Mouse (Mus musculus): ENCODE measurements around the gene Gm17349. TPM values are rescaled to one million over a fixed set of nuclear protein-coding genes. Genes with fewer than 3 reads are reported as not detected.
A peak's percentile ranks its signal among the peaks of the same experiment; 100 is the strongest.

The Gm17349 gene
- polyA plus RNA-seq, 1 experiment from 2014 or later, result not detected

- no peak overlapping the region for H3K9ac ChIP-seq (ENCODE audit: low read depth, low read length)
- no peak overlapping the region for H3K4me2 ChIP-seq
- DNase-seq (ENCODE audit: low spot score), result no peak
- peaks cover 27% of the 10 kb centered on the region for H3K4me1 ChIP-seq (replicated peaks; ENCODE audit: control insufficient read depth, insufficient read depth, low read length)
- no peaks in the 10 kb centered on the region for H3K9me3 ChIP-seq (ENCODE audit: control insufficient read depth, low read length)
- WGBS, result 79% methylated on average over 10 of the region's 10 CpGs
- H3K27ac ChIP-seq (ENCODE audit: low read depth, low read length), result no peak overlapping the region
- ATAC-seq (replicated peaks; ENCODE audit: low FRiP score), result no peak
- H3K27me3 ChIP-seq (replicated peaks; ENCODE audit: control insufficient read depth, insufficient read depth, low read length), result peaks cover 13% of the 10 kb centered on the region
- no peak overlapping the region for H3K4me3 ChIP-seq (ENCODE audit: low read depth, low read length)
- peaks cover 7% of the 10 kb centered on the region; the same call in 1 of the 2 replicates for H3K36me3 ChIP-seq (ENCODE audit: control insufficient read depth, insufficient read depth, low read length)
Observed at GRCm38 (mm10) chr15:99699715-99700114, 5.6 kb downstream of the Gm17349 start.

GRCm38 (mm10) chr15:99698533-99699085 is 6.7 kb downstream of the Gm17349 start:
- Histone ChIP-seq H3K9me3 (ENCODE audit: control insufficient read depth, low read length) (no peaks in the 10 kb centered on the region), H3K4me3 (ENCODE audit: low read depth, low read length) (no peak overlapping the region), H3K4me2 (no peak overlapping the region), H3K9ac (ENCODE audit: low read depth, low read length) (no peak overlapping the region), H3K27ac (ENCODE audit: low read depth, low read length) (no peak overlapping the region), H3K4me1 (replicated peaks; ENCODE audit: control insufficient read depth, insufficient read depth, low read length) (peaks cover 22% of the 10 kb centered on the region), H3K36me3 (ENCODE audit: control insufficient read depth, insufficient read depth, low read length) (no peaks in the 10 kb centered on the region), H3K27me3 (replicated peaks; ENCODE audit: control insufficient read depth, insufficient read depth, low read length) (peaks cover 13% of the 10 kb centered on the region)
- 29% methylated on average over 20 of the region's 20 CpGs for WGBS
- DNase-seq (ENCODE audit: low spot score), result no peak
- no peak for ATAC-seq (replicated peaks; ENCODE audit: low FRiP score)

GRCm38 (mm10) chr15:99697309-99697708 is 8.0 kb downstream of the Gm17349 start:
- ATAC-seq (replicated peaks; ENCODE audit: low FRiP score) (no peak), DNase-seq (ENCODE audit: low spot score) (no peak)
- WGBS, result 35% methylated on average over 2 of the region's 2 CpGs
- peaks cover 14% of the 10 kb centered on the region for H3K27me3 ChIP-seq (replicated peaks; ENCODE audit: control insufficient read depth, insufficient read depth, low read length)
- H3K4me3 ChIP-seq (ENCODE audit: low read depth, low read length), result no peak overlapping the region
- H3K4me2 ChIP-seq, result no peak overlapping the region
- H3K4me1 ChIP-seq (replicated peaks; ENCODE audit: control insufficient read depth, insufficient read depth, low read length), result peaks cover 14% of the 10 kb centered on the region
- H3K27ac ChIP-seq (ENCODE audit: low read depth, low read length), result no peak overlapping the region
- no peaks in the 10 kb centered on the region for H3K9me3 ChIP-seq (ENCODE audit: control insufficient read depth, low read length)
- H3K36me3 ChIP-seq (ENCODE audit: control insufficient read depth, insufficient read depth, low read length), result no peaks in the 10 kb centered on the region
- H3K9ac ChIP-seq (ENCODE audit: low read depth, low read length), result no peak overlapping the region

DNA sequence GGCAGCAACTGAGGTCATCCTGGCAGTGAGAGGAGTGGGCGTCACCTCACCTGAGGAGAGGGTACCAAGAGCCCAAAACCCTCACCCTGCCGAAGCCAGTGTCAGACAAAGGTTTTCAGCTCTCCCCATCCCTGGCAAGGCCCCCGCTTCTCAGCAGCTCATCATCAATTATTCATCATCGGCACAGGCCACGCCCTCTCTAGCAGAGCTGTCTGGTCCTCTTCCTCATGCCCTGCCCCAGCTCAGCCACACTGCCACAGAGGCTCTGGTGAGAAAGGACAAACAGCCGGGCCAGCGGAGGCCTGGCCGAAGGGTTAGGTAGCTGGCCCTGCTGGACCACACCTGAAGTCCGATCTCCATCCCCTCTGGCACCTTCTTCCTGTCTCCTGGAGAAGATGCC is 13.3 kb downstream of the Gm17349 start:
- no peak for ATAC-seq (replicated peaks; ENCODE audit: low FRiP score)
- Histone ChIP-seq H3K9ac (ENCODE audit: low read depth, low read length) (no peak overlapping the region), H3K4me3 (ENCODE audit: low read depth, low read length) (no peak overlapping the region), H3K36me3 (ENCODE audit: control insufficient read depth, insufficient read depth, low read length) (no peaks in the 10 kb centered on the region), H3K4me2 (no peak overlapping the region), H3K27me3 (replicated peaks; ENCODE audit: control insufficient read depth, insufficient read depth, low read length) (peaks cover 15% of the 10 kb centered on the region), H3K9me3 (ENCODE audit: control insufficient read depth, low read length) (no peaks in the 10 kb centered on the region), H3K27ac (ENCODE audit: low read depth, low read length) (no peak overlapping the region), H3K4me1 (replicated peaks; ENCODE audit: control insufficient read depth, insufficient read depth, low read length) (peaks cover 3% of the 10 kb centered on the region; the same call in 1 of the 2 replicates)
- no peak for DNase-seq (ENCODE audit: low spot score)
- 45% methylated on average over 9 of the region's 9 CpGs for WGBS

GRCm38 (mm10) chr15:99690924-99691323 is 14.4 kb downstream of the Gm17349 start:
- DNase-seq (ENCODE audit: low spot score) (peak; percentile 30), ATAC-seq (replicated peaks; ENCODE audit: low FRiP score) (no peak)
- Histone ChIP-seq H3K27me3 (replicated peaks; ENCODE audit: control insufficient read depth, insufficient read depth, low read length) (peaks cover 13% of the 10 kb centered on the region), H3K36me3 (ENCODE audit: control insufficient read depth, insufficient read depth, low read length) (no peaks in the 10 kb centered on the region), H3K4me1 (replicated peaks; ENCODE audit: control insufficient read depth, insufficient read depth, low read length) (peaks cover 3% of the 10 kb centered on the region; the same call in 1 of the 2 replicates), H3K4me3 (ENCODE audit: low read depth, low read length) (no peak overlapping the region), H3K27ac (ENCODE audit: low read depth, low read length) (no peak overlapping the region), H3K9me3 (ENCODE audit: control insufficient read depth, low read length) (no peaks in the 10 kb centered on the region), H3K9ac (ENCODE audit: low read depth, low read length) (no peak overlapping the region), H3K4me2 (no peak overlapping the region)
- WGBS, result 20% methylated on average over 4 of the region's 4 CpGs

DNA sequence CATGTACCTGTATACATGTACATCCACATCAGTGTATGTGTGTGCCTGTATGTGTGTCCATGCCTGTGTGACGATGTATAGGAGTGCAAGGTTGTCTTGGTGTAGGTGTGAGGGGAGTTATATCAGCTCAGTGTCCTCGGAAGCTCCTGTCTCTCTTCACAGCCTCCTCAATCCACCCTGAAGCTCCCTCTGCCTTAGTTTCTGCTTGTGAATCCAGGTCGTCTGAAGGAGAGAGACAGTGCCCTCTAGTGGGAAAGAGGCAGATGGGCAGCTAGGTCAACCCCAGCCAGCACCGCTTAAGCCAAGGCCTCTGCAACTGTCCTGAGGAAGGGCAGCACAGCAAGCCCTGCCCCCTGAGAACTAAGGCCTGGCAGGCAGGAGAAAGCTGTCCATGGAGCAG is 16.6 kb downstream of the Gm17349 start:
- Histone ChIP-seq H3K27ac (ENCODE audit: low read depth, low read length) (no peak overlapping the region), H3K36me3 (ENCODE audit: control insufficient read depth, insufficient read depth, low read length) (no peaks in the 10 kb centered on the region), H3K4me2 (no peak overlapping the region), H3K4me3 (ENCODE audit: low read depth, low read length) (no peak overlapping the region), H3K27me3 (replicated peaks; ENCODE audit: control insufficient read depth, insufficient read depth, low read length) (peaks cover 13% of the 10 kb centered on the region), H3K4me1 (replicated peaks; ENCODE audit: control insufficient read depth, insufficient read depth, low read length) (peaks cover 3% of the 10 kb centered on the region; the same call in 1 of the 2 replicates), H3K9ac (ENCODE audit: low read depth, low read length) (no peak overlapping the region), H3K9me3 (ENCODE audit: control insufficient read depth, low read length) (no peaks in the 10 kb centered on the region)
- no peak for ATAC-seq (replicated peaks; ENCODE audit: low FRiP score)
- 3% methylated on average over 4 of the region's 4 CpGs for WGBS
- DNase-seq (ENCODE audit: low spot score), result peak; percentile 39

- no peak overlapping the region for H3K4me2 ChIP-seq
- WGBS, result 87% methylated on average over 5 of the region's 5 CpGs
- DNase-seq (ENCODE audit: low spot score), result no peak
- peaks cover 6% of the 10 kb centered on the region for H3K27me3 ChIP-seq (replicated peaks; ENCODE audit: control insufficient read depth, insufficient read depth, low read length)
- no peaks in the 10 kb centered on the region for H3K9me3 ChIP-seq (ENCODE audit: control insufficient read depth, low read length)
- H3K9ac ChIP-seq (ENCODE audit: low read depth, low read length), result no peak overlapping the region
- H3K27ac ChIP-seq (ENCODE audit: low read depth, low read length), result no peak overlapping the region
- no peak for ATAC-seq (replicated peaks; ENCODE audit: low FRiP score)
- no peak overlapping the region for H3K4me3 ChIP-seq (ENCODE audit: low read depth, low read length)
- no peaks in the 10 kb centered on the region for H3K36me3 ChIP-seq (ENCODE audit: control insufficient read depth, insufficient read depth, low read length)
- H3K4me1 ChIP-seq (replicated peaks; ENCODE audit: control insufficient read depth, insufficient read depth, low read length), result no peaks in the 10 kb centered on the region
Observed at GRCm38 (mm10) chr15:99684156-99684555, 21.1 kb downstream of the Gm17349 start.

DNA sequence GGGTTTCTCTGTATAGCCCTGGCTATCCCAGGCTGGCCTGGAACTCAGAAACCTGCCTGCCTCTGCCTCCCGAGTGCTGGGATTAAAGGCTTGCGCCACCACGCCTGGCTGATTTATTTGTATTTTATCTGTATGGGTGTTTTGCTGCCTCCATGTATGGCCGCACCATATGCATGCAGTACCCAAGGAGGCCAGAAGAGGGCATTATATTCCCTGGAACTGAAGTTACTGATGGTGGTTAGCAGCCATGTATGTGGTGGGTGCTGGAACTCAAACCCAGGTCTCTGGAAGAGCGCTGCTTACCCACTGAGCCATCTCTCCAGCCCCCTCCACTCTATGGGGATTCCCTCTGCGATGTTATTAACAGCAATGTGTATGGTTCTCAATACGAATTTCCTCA is 22.4 kb downstream of the Gm17349 start:
- no peaks in the 10 kb centered on the region for H3K36me3 ChIP-seq (ENCODE audit: control insufficient read depth, insufficient read depth, low read length)
- H3K4me2 ChIP-seq, result no peak overlapping the region
- no peaks in the 10 kb centered on the region for H3K4me1 ChIP-seq (replicated peaks; ENCODE audit: control insufficient read depth, insufficient read depth, low read length)
- H3K27me3 ChIP-seq (replicated peaks; ENCODE audit: control insufficient read depth, insufficient read depth, low read length), result peaks cover 9% of the 10 kb centered on the region
- H3K27ac ChIP-seq (ENCODE audit: low read depth, low read length), result no peak overlapping the region
- ATAC-seq (replicated peaks; ENCODE audit: low FRiP score), result no peak
- DNase-seq (ENCODE audit: low spot score), result no peak
- no peaks in the 10 kb centered on the region for H3K9me3 ChIP-seq (ENCODE audit: control insufficient read depth, low read length)
- no peak overlapping the region for H3K9ac ChIP-seq (ENCODE audit: low read depth, low read length)
- WGBS, result 74% methylated on average over 7 of the region's 7 CpGs
- no peak overlapping the region for H3K4me3 ChIP-seq (ENCODE audit: low read depth, low read length)

DNA sequence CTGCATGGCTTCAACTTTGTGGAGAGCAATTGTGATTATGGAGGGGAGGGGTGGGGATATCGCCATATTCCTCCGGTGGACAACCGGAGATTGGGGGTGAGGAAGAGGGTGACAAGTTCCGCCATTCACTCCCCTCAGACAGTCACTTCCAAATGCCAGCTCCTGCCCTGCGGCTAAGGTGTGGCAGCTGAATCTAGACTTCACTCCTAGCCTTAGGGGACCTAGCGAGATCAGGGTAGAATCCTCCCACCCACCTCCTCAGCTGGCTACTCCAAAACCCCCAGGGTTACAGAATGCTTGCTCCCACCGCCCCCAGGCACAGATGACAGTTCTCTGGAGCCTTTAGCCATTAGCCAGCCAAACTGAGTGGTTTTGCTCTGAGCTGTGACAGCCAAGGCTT is 26.3 kb downstream of the Gm17349 start:
- no peak overlapping the region for H3K27ac ChIP-seq (ENCODE audit: low read depth, low read length)
- WGBS, result 59% methylated on average over 7 of the region's 7 CpGs
- no peak overlapping the region for H3K4me3 ChIP-seq (ENCODE audit: low read depth, low read length)
- ATAC-seq (replicated peaks; ENCODE audit: low FRiP score), result no peak
- no peak overlapping the region for H3K9ac ChIP-seq (ENCODE audit: low read depth, low read length)
- no peak for DNase-seq (ENCODE audit: low spot score)
- no peaks in the 10 kb centered on the region for H3K4me1 ChIP-seq (replicated peaks; ENCODE audit: control insufficient read depth, insufficient read depth, low read length)
- no peaks in the 10 kb centered on the region for H3K9me3 ChIP-seq (ENCODE audit: control insufficient read depth, low read length)
- H3K36me3 ChIP-seq (ENCODE audit: control insufficient read depth, insufficient read depth, low read length), result no peaks in the 10 kb centered on the region
- no peak overlapping the region for H3K4me2 ChIP-seq
- H3K27me3 ChIP-seq (replicated peaks; ENCODE audit: control insufficient read depth, insufficient read depth, low read length), result peaks cover 32% of the 10 kb centered on the region
